Mouse (Mus musculus) spleen, adult 2 months (tissue): ENCODE data around the gene Iqschfp. TPM values are rescaled to one million over a fixed set of nuclear protein-coding genes. Genes with fewer than 3 reads are reported as not detected.

Experiments
- DNase-seq, 2 experiments: peaks; one replicate each; pipeline versions ENCODE4 v3.0.0 to v3.0.0-alpha.2; 2012 to 2021; ENCODE audit warnings: low spot score in 2 of 2, low read depth in 1 of 2
- H3K27ac ChIP-seq: fragments of 200-500 bp; 2 replicates; pipeline ENCODE4 v1.5.1; 2012; ENCODE audit warnings: low read length, inconsistent platforms; ENCODE audit not compliant: insufficient read depth
- H3K27me3 ChIP-seq: fragments of 200-500 bp; 2 replicates; pipeline ENCODE4 v1.6.1; 2012; ENCODE audit warnings: mild to moderate bottlenecking, moderate library complexity, low read length, inconsistent platforms; ENCODE audit not compliant: control insufficient read depth, insufficient read depth
- H3K36me3 ChIP-seq: fragments of 200-500 bp; 2 replicates; pipeline ENCODE4 v1.6.1; 2012; ENCODE audit warnings: mild to moderate bottlenecking, low read length, inconsistent platforms; ENCODE audit not compliant: control insufficient read depth, insufficient read depth
- H3K4me1 ChIP-seq: fragments of 200-500 bp; 2 replicates; pipeline ENCODE4 v1.6.1; 2011; ENCODE audit warnings: inconsistent platforms; ENCODE audit not compliant: control insufficient read depth, insufficient read depth, insufficient read length
- H3K4me3 ChIP-seq: fragments of 200-500 bp; 2 replicates; pipeline ENCODE4 v1.5.1; 2011; ENCODE audit warnings: mild to moderate bottlenecking, inconsistent platforms; ENCODE audit not compliant: insufficient read depth, insufficient read length; ENCODE audit errors: extremely low read depth
- CTCF ChIP-seq: fragments of 200-500 bp; IDR thresholded peaks from 2 replicates; pipeline ENCODE4 v1.5.1; 2011; ENCODE audit warnings: mild to moderate bottlenecking, inconsistent platforms; ENCODE audit not compliant: insufficient read depth, insufficient read length, insufficient replicate concordance; ENCODE audit errors: extremely low read depth
- POLR2A ChIP-seq: fragments of 200-500 bp; IDR thresholded peaks from 2 replicates; pipeline ENCODE4 v1.6.1; 2011; ENCODE audit warnings: low read depth, low read length, inconsistent platforms
- WGBS: fragments of 180-500 bp; shearing (Covaris S2); methylation state at CpG from one replicate; pipeline ENCODE4 v1.1.7; 2018; 5-methylcytosine and 5-hydroxymethylcytosine counted together
- polyA plus RNA-seq: library from polyadenylated mRNA; depleted of rRNA; stranded (reverse); fragments of >200 nt; gene quantifications from 2 replicates; pipeline ENCODE4 v1.2.3, GENCODE M21; 2012

The Iqschfp gene
- polyA plus RNA-seq, 1 experiment: not detected

- Histone ChIP-seq H3K27me3 (no peaks in the 10 kb centered on the region), H3K36me3 (no peaks in the 10 kb centered on the region), H3K4me1 (no peaks in the 10 kb centered on the region), H3K27ac (no peak overlapping the region), H3K4me3 (no peak overlapping the region)
- TF ChIP-seq POLR2A: no peak
- TF ChIP-seq CTCF: no peak
- no peak for DNase-seq
- 48% methylated on average over 28 of the region's 28 CpGs for WGBS
These were observed 680.5 kb downstream of the Iqschfp start for GRCm38 (mm10) chr3:68572249-68573225.

- Histone ChIP-seq H3K27ac (no peak overlapping the region), H3K27me3 (no peaks in the 10 kb centered on the region), H3K36me3 (no peaks in the 10 kb centered on the region), H3K4me3 (no peak overlapping the region), H3K4me1 (no peaks in the 10 kb centered on the region)
- TF ChIP-seq POLR2A: no peak
- TF ChIP-seq CTCF: no peak
- WGBS: 76% methylated on average over 3 of the region's 3 CpGs
- DNase-seq: no peak
These were observed 681.2 kb downstream of the Iqschfp start for GRCm38 (mm10) chr3:68573226-68573624.

GRCm38 (mm10) chr3:68574097-68574496 is 682.1 kb downstream of the Iqschfp start:
- no peaks in the 10 kb centered on the region for H3K27me3 ChIP-seq
- H3K4me1 ChIP-seq: no peaks in the 10 kb centered on the region
- TF ChIP-seq POLR2A: no peak
- no peak for TF ChIP-seq CTCF
- H3K27ac ChIP-seq: no peak overlapping the region
- H3K4me3 ChIP-seq: no peak overlapping the region
- H3K36me3 ChIP-seq: no peaks in the 10 kb centered on the region
- DNase-seq: no peak
- WGBS: 69% methylated on average over 8 of the region's 8 CpGs

GRCm38 (mm10) chr3:68574565-68574964 is 682.5 kb downstream of the Iqschfp start:
- Histone ChIP-seq H3K27me3 (no peaks in the 10 kb centered on the region), H3K36me3 (no peaks in the 10 kb centered on the region), H3K4me1 (no peaks in the 10 kb centered on the region), H3K27ac (no peak overlapping the region), H3K4me3 (no peak overlapping the region)
- no peak for TF ChIP-seq CTCF
- no peak for TF ChIP-seq POLR2A
- no peak for DNase-seq
- 85% methylated on average over 8 of the region's 8 CpGs for WGBS

- Histone ChIP-seq H3K4me3 (no peak overlapping the region), H3K4me1 (no peaks in the 10 kb centered on the region), H3K27ac (no peak overlapping the region), H3K27me3 (no peaks in the 10 kb centered on the region), H3K36me3 (no peaks in the 10 kb centered on the region)
- 87% methylated on average over 10 of the region's 10 CpGs for WGBS
- TF ChIP-seq POLR2A: no peak
- no peak for DNase-seq
These were observed 683.8 kb downstream of the Iqschfp start for GRCm38 (mm10) chr3:68575636-68576340.

- Histone ChIP-seq H3K27me3 (no peaks in the 10 kb centered on the region), H3K36me3 (no peaks in the 10 kb centered on the region), H3K4me1 (no peaks in the 10 kb centered on the region), H3K4me3 (no peak overlapping the region), H3K27ac (no peak overlapping the region)
- 88% methylated on average over 7 of the region's 7 CpGs for WGBS
- no peak for DNase-seq
- TF ChIP-seq POLR2A (no peak), CTCF (no peak)
These were observed 684.4 kb downstream of the Iqschfp start for GRCm38 (mm10) chr3:68576431-68576830.
